Mouse (Mus musculus): ENCODE measurements around the gene Slc26a10. TPM values are rescaled to one million over a fixed set of nuclear protein-coding genes. Genes with fewer than 3 reads are reported as not detected.
A peak's percentile ranks its signal among the peaks of the same experiment; 100 is the strongest.

The Slc26a10 gene
- total and polyA plus RNA-seq, 2 experiments from 2014 or later = 0.31 to 1.1 TPM

DNA sequence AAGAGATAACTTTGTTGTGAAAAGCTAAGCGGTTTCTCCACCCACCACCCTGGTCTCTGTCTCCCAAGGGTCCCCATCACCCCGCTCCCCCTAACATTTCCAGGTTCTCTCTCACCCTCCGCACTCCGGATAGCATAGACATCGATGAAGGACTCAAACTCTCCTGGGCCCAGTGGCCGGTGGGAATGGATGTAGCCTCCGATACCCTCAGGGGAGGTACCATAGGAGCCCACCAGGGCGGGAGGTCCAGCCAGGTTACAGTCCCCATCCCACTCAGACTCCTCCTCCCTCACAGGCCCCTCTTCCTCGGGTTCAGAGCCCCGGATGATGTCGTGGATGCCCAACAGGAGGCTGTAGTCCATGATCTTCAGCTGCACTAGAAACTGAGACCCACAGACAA lies 19.0 kb upstream of the Slc26a10 start:
- peaks cover 13% of the 10 kb centered on the region; the same call in 1 of the 2 replicates for H3K36me3 ChIP-seq (ENCODE audit: insufficient read depth, low read length)
- peaks cover 6% of the 10 kb centered on the region for H3K4me1 ChIP-seq (ENCODE audit: insufficient read depth, low read length)
- TF ChIP-seq CTCF (IDR thresholded peaks at IDR 0.05; ENCODE audit: low read depth) = no peak

GRCm38 (mm10) chr10:127199068-127199467 lies 18.6 kb upstream of the Slc26a10 start:
- H3K27me3 ChIP-seq (ENCODE audit: insufficient read depth, low read length) = no peaks in the 10 kb centered on the region
- DNase-seq (ENCODE audit: low spot score) (peak; percentile 40), ATAC-seq (peak; percentile 52)
- no peak overlapping the region for H3K4me3 ChIP-seq (ENCODE audit: low read length)
- H3K4me2 ChIP-seq (ENCODE audit: low read depth, low read length) = no peak overlapping the region
- TF ChIP-seq CTCF (IDR thresholded peaks at IDR 0.05; ENCODE audit: low read depth) = no peak
- WGBS = 66% methylated on average over 5 of the region's 5 CpGs
- H3K9ac ChIP-seq (replicated peaks; ENCODE audit: low read length) = no peak overlapping the region
- H3K9me3 ChIP-seq (ENCODE audit: low read length) = no peaks in the 10 kb centered on the region
- H3K36me3 ChIP-seq (ENCODE audit: insufficient read depth, low read length) = peaks cover 13% of the 10 kb centered on the region; the same call in 1 of the 2 replicates
- H3K4me1 ChIP-seq (ENCODE audit: insufficient read depth, low read length) = peaks cover 9% of the 10 kb centered on the region
- peak overlapping the region; percentile 43; the same call in 1 of the 2 replicates for H3K27ac ChIP-seq

More for the DNA sequence above, 19.0 kb upstream of the Slc26a10 start:
- Histone ChIP-seq H3K4me3 (ENCODE audit: low read length) (no peak overlapping the region), H3K9ac (replicated peaks; ENCODE audit: low read length) (no peak overlapping the region), H3K27me3 (ENCODE audit: insufficient read depth, low read length) (no peaks in the 10 kb centered on the region), H3K9me3 (ENCODE audit: low read length) (no peaks in the 10 kb centered on the region), H3K4me2 (ENCODE audit: low read depth, low read length) (no peak overlapping the region), H3K27ac (peak overlapping the region; percentile 43; the same call in 1 of the 2 replicates)
- ATAC-seq (no peak), DNase-seq (ENCODE audit: low spot score) (no peak)
- WGBS = 81% methylated on average over 11 of the region's 11 CpGs

DNA sequence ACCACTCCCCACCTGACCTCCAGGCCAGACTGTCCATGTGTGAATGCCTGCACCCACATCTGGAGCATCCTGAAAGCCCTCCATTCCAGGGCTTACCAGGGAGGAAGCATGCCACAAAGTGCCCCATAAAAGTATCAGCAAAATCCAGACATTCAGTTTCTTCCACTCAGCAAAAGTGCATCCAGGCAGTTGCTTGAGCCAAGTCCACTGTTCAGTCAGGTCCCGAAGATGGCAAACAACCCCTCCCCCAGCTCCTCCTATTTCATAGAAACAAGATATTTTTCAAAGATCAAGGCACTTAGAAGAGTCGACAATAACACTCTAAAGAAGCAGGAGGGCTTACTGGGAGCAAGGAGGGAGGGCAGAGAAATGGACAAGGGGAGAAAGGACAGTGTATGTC lies 18.0 kb upstream of the Slc26a10 start:
- H3K4me2 ChIP-seq (ENCODE audit: low read depth, low read length) = no peak overlapping the region
- 73% methylated on average over 2 of the region's 2 CpGs for WGBS
- no peaks in the 10 kb centered on the region for H3K27me3 ChIP-seq (ENCODE audit: insufficient read depth, low read length)
- no peak overlapping the region for H3K9ac ChIP-seq (replicated peaks; ENCODE audit: low read length)
- peak overlapping the region; percentile 37; the same call in 1 of the 2 replicates for H3K27ac ChIP-seq
- peaks cover 13% of the 10 kb centered on the region; the same call in 1 of the 2 replicates for H3K36me3 ChIP-seq (ENCODE audit: insufficient read depth, low read length)
- ATAC-seq (no peak), DNase-seq (ENCODE audit: low spot score) (no peak)
- H3K4me1 ChIP-seq (ENCODE audit: insufficient read depth, low read length) = peaks cover 9% of the 10 kb centered on the region
- H3K9me3 ChIP-seq (ENCODE audit: low read length) = no peaks in the 10 kb centered on the region
- H3K4me3 ChIP-seq (ENCODE audit: low read length) = no peak overlapping the region
- TF ChIP-seq CTCF (IDR thresholded peaks at IDR 0.05; ENCODE audit: low read depth) = no peak

- Histone ChIP-seq H3K4me3 (ENCODE audit: low read length) (no peak overlapping the region), H3K27ac (peak overlapping the region; percentile 36; the same call in 1 of the 2 replicates), H3K27me3 (ENCODE audit: insufficient read depth, low read length) (no peaks in the 10 kb centered on the region), H3K36me3 (ENCODE audit: insufficient read depth, low read length) (peaks cover 10% of the 10 kb centered on the region; the same call in 1 of the 2 replicates), H3K4me2 (ENCODE audit: low read depth, low read length) (no peak overlapping the region), H3K9me3 (ENCODE audit: low read length) (no peaks in the 10 kb centered on the region), H3K9ac (replicated peaks; ENCODE audit: low read length) (no peak overlapping the region), H3K4me1 (ENCODE audit: insufficient read depth, low read length) (peaks cover 9% of the 10 kb centered on the region)
- WGBS = 78% methylated on average over 11 of the region's 11 CpGs
- DNase-seq (ENCODE audit: low spot score) (no peak), ATAC-seq (no peak)
- no peak for TF ChIP-seq CTCF (IDR thresholded peaks at IDR 0.05; ENCODE audit: low read depth)
These were observed 17.2 kb upstream of the Slc26a10 start for GRCm38 (mm10) chr10:127197505-127198110.

GRCm38 (mm10) chr10:127197104-127197503 lies 16.7 kb upstream of the Slc26a10 start:
- Histone ChIP-seq H3K27me3 (ENCODE audit: insufficient read depth, low read length) (no peaks in the 10 kb centered on the region), H3K4me3 (ENCODE audit: low read length) (no peak overlapping the region), H3K9me3 (ENCODE audit: low read length) (no peaks in the 10 kb centered on the region), H3K4me2 (ENCODE audit: low read depth, low read length) (no peak overlapping the region), H3K27ac (peak overlapping the region; percentile 36), H3K36me3 (ENCODE audit: insufficient read depth, low read length) (peaks cover 5% of the 10 kb centered on the region; the same call in 1 of the 2 replicates), H3K4me1 (ENCODE audit: insufficient read depth, low read length) (peaks cover 9% of the 10 kb centered on the region), H3K9ac (replicated peaks; ENCODE audit: low read length) (no peak overlapping the region)
- WGBS = 86% methylated on average over 8 of the region's 8 CpGs
- DNase-seq (ENCODE audit: low spot score) (no peak), ATAC-seq (no peak)
- TF ChIP-seq CTCF (IDR thresholded peaks at IDR 0.05; ENCODE audit: low read depth) = no peak

DNA sequence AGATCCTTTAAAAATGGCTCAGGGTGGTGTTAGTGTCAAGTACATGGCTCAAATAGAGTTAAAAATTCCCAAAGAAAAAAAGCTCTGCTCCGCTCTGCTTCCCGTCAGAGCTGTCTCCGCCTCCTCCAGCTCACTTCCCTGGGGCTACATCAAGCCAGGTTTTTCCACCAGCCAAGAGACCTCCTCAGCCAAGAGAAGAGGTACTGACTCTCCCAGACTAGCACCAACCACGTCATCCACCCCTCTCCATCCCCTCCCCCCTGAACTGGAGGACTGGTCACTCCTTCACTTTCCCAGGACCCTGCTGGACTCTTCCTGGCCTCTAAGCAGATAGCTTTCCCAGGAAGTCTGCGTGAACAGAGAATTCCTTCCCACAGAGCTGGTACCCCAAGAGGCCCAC lies 15.9 kb upstream of the Slc26a10 start:
- Histone ChIP-seq H3K27me3 (ENCODE audit: insufficient read depth, low read length) (no peaks in the 10 kb centered on the region), H3K4me2 (ENCODE audit: low read depth, low read length) (peak overlapping the region; percentile 99), H3K4me1 (ENCODE audit: insufficient read depth, low read length) (peaks cover 9% of the 10 kb centered on the region), H3K9ac (replicated peaks; ENCODE audit: low read length) (peak overlapping the region; percentile 98), H3K27ac (peak overlapping the region; percentile 91), H3K4me3 (ENCODE audit: low read length) (peak overlapping the region; percentile 93), H3K36me3 (ENCODE audit: insufficient read depth, low read length) (peaks cover 3% of the 10 kb centered on the region; the same call in 1 of the 2 replicates), H3K9me3 (ENCODE audit: low read length) (no peaks in the 10 kb centered on the region)
- 3% methylated on average over 5 of the region's 5 CpGs for WGBS
- ATAC-seq = peak; percentile 75
- no peak for TF ChIP-seq CTCF (IDR thresholded peaks at IDR 0.05; ENCODE audit: low read depth)
- DNase-seq (ENCODE audit: low spot score) = peak; percentile 78

All from hindbrain, postnatal 0 days (tissue).